Mouse (Mus musculus): ENCODE results near the gene Adgra3.

- no peak for TF ChIP-seq USF1 (IDR thresholded peaks at IDR 0.05; ENCODE audit: low read depth)
- TF ChIP-seq MYOG (IDR thresholded peaks at IDR 0.05; ENCODE audit: control insufficient read depth in 1 of 3, insufficient read depth in 1 of 3, insufficient read length in 2 of 3, low read depth in 2 of 3): no peak
- no peak for TF ChIP-seq POLR2A (IDR thresholded peaks at IDR 0.05; ENCODE audit: insufficient read length, low read depth)
- no peak for TF ChIP-seq POLR2AphosphoS2 (IDR thresholded peaks at IDR 0.05; ENCODE audit: insufficient read length, low read depth)
Observed at GRCm38 (mm10) chr5:50057612-50058420, 990 bp downstream of the Adgra3 start.
